Mouse (Mus musculus): ENCODE results near the gene 1700001O22Rik.
A peak's percentile ranks its signal among the peaks of the same experiment; 100 is the strongest.

DNA sequence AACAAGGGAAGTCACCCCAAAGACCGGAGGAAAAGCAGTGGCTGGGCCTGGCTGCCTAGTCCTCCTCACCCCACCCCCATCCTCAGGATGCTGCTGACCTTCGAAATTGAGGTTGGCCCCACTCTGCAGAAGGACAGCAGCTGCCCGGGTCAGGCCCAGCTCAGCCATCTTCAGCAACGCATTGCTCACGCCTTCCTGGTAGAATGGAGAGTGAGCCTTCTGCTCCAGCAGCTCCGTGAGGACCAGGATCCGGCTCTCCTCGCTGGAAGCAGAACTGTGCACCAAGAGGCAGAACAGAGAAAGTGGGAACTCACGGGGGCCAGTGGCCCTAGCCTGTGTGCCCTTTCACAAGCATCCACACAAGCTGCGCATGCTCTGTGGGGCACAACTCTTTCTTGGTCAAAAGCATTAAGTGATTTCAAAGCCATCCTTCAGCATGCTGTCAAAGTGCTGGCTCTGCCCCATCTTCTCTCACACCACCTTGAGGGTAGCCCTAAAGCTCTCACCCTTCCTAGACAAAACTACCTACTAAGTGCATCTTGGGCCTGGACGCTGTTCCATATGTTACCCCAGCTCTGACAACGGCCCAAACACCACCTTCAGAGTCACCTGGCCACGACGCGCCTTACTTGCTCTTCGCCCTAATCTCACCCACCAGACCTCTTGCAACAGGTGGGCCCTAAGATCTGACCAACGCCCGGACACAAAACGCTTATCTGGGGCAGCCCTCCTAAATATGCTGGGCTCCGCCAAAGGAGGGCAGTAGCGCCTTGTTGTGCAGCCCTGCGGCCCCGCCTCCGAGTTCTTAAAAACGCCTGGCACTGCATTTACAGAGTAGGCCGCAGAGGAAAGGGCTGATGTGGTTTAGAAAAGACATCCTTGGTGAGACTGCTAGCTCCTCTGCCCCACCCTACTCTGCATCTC, 23.6 kb upstream of the 1700001O22Rik start:
- TF ChIP-seq E2F4 (IDR thresholded peaks at IDR 0.05; ENCODE audit: insufficient replicate concordance, low read depth, low read length) (no peak), EP300 (IDR thresholded peaks at IDR 0.05; ENCODE audit: low read length) (no peak), CTCF (conservative IDR thresholded peaks at IDR 0.05 in 1 of 2, IDR thresholded peaks at IDR 0.05 in 1 of 2; ENCODE audit: low read depth in 2 of 2, low read length in 2 of 2) (peak in 1 of 2 experiments; percentile 55; a peak in 2 of 4 replicates), POLR2A (IDR thresholded peaks at IDR 0.05; ENCODE audit: low read depth, low read length) (peak; percentile 26; the same call in 1 of the 2 replicates)

Measured in CH12.LX (cell line).